Mouse (Mus musculus) frontal cortex, postnatal 14 days (tissue): ENCODE measurements around the gene Tmem115.
"Not testable (repeated sequence)": the region's sequence is repeated elsewhere in the genome, so short reads cannot be mapped to it uniquely, and the experiment has no call there.

Source experiments
- DNase-seq, 2 experiments: peaks; one replicate each; pipeline ENCODE4 v3.0.0; 2022; ENCODE audit warnings: low spot score in 2 of 2

Tmem115 gene

GRCm38 (mm10) chr9:107549297-107550074 is 15.7 kb downstream of the Tmem115 start:
- DNase-seq, result no peak

- no peak for DNase-seq
Measured at GRCm38 (mm10) chr9:107550491-107551116, 16.9 kb downstream of the Tmem115 start.

- DNase-seq, result no peak
Measured at GRCm38 (mm10) chr9:107551117-107551889, 17.6 kb downstream of the Tmem115 start, which contains the start of gene Rassf1. Gene Rassf1 (plus strand): TSS chr9:107551555.

- no peak for DNase-seq
Measured at GRCm38 (mm10) chr9:107551890-107552355, 18.2 kb downstream of the Tmem115 start.

GRCm38 (mm10) chr9:107552690-107553393 is 19.1 kb downstream of the Tmem115 start:
- DNase-seq, result no peak

GRCm38 (mm10) chr9:107553541-107554318 is 20.0 kb downstream of the Tmem115 start:
- DNase-seq, result peak in 1 of 2 experiments; percentile 32

GRCm38 (mm10) chr9:107554319-107554825 is 20.6 kb downstream of the Tmem115 start:
- DNase-seq, result peak; percentile 92 to 93

GRCm38 (mm10) chr9:107555031-107555457 is 21.3 kb downstream of the Tmem115 start:
- no peak for DNase-seq

GRCm38 (mm10) chr9:107555701-107556100 is 22.0 kb downstream of the Tmem115 start:
- DNase-seq, result no peak

GRCm38 (mm10) chr9:107556346-107556745 is 22.6 kb downstream of the Tmem115 start:
- DNase-seq, result no peak

- peak; percentile 92 to 93 for DNase-seq
Measured at GRCm38 (mm10) chr9:107563029-107563581, 29.4 kb downstream of the Tmem115 start, which contains the start of gene Tusc2. Gene Tusc2 (plus strand): TSS chr9:107563255.

- DNase-seq, result not testable (repeated sequence)
Measured at GRCm38 (mm10) chr9:107565556-107565955, 31.8 kb downstream of the Tmem115 start.

- DNase-seq, result peak in 1 of 2 experiments; percentile 68
Measured at GRCm38 (mm10) chr9:107566041-107566709, 32.4 kb downstream of the Tmem115 start.

GRCm38 (mm10) chr9:107566855-107567254 is 33.1 kb downstream of the Tmem115 start:
- DNase-seq, result no peak

- DNase-seq, result no peak
Measured at GRCm38 (mm10) chr9:107567702-107568319, 34.1 kb downstream of the Tmem115 start, which contains the start of gene Hyal2. Gene Hyal2 (plus strand): TSS chr9:107567945.

GRCm38 (mm10) chr9:107568331-107569261 is 34.9 kb downstream of the Tmem115 start:
- peak; percentile 69 to 73 for DNase-seq

- DNase-seq, result no peak
Measured at GRCm38 (mm10) chr9:107569270-107569669, 35.5 kb downstream of the Tmem115 start.

GRCm38 (mm10) chr9:107570016-107570415 is 36.3 kb downstream of the Tmem115 start:
- DNase-seq, result no peak
